Mouse (Mus musculus) heart, postnatal 4 days (tissue): ENCODE results near the gene Plekha5. TPM values are rescaled to one million over a fixed set of nuclear protein-coding genes. Genes with fewer than 3 reads are reported as not detected.

Experiments used
- DNase-seq: peaks from one replicate; pipeline ENCODE4 v3.0.0; 2021
- total RNA-seq, 2 experiments: library from RNA; stranded (reverse); gene quantifications; 2 replicates each; pipeline ENCODE4 v1.2.3; 2021

Plekha5 gene
- total RNA-seq, 2 experiments from 2014 or later, result 39.4 to 42.6 TPM

DNA sequence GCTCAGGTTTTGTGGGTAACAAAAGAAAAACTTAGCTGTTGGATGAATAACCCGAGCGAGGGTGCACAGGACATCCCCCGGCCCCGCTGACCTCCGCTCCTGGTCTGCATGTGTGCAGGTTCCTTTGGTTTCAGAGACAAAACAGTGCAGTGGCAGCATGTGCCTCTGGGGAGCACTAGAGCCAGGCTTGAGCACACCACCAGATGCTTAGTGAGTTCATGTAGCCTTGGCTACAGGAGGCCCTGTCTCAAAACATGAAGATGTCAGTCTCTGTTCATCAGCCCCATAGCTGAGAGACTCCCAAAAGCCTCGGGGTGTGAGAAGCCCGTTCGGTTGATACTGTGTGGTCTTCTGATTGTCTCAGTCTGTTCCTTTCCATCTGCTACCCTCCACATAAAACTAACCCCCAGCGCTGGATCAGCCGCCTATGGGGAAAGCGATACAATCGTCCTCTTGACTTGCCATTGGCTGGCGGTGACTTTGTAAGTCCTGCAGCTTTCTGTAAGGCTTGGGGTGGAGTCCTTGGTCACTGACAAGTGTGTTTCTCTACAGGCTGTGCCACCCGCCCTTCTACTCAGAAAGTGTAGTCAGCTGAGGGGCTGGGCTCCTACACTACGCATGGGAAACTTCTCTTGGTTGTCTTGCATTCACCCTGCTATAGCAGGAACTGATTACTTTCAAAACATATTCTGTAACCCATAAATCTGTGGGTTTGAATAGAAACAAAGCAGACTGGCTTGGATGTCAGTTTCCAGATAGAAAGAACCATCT lies 32.7 kb downstream of the Plekha5 start:
- no peak for DNase-seq

DNA sequence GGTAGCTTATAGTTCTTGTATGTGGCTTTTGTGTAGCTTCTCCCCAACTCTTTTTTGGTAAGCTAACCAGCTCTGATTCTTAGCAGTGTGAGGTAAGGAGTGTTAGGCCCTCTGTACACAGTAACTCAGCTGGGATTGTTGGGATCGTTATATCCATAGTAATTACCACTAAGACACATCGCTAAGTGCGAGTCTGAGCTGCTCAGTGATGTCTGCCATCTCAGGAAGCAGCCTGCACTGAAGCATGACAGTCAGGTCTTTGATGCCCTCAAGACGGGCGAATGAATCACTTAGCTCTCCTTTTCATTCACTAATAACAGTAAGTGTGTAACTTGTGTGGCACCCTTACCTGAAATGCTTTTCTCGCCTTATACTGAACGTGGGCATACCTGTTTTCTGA lies 36.5 kb downstream of the Plekha5 start:
- no peak for DNase-seq

DNA sequence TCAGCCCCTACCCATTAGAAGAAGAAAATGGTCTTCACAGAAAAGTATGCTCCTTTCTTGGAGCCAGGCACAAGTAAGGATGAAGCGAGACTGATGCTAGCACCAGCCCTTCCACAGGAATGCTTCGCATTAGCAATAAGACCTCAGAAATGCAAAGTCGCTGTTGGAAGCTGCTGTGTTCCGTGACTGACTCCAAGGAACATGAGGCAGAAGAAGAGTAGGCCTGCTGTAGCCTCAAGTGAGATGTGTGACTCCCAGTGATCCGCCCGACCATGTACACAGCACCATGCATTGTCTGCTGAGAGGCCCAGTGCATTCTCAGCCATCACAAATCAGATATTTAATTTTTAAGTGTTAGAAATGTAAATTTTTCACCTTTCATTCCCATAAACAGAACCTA lies 41.0 kb downstream of the Plekha5 start:
- no peak for DNase-seq

- DNase-seq, result no peak
Observed at GRCm38 (mm10) chr6:140465946-140466646, 42.2 kb downstream of the Plekha5 start.

- DNase-seq, result no peak
Observed at GRCm38 (mm10) chr6:140466841-140467240, 43.0 kb downstream of the Plekha5 start.

GRCm38 (mm10) chr6:140467851-140468250 lies 44.0 kb downstream of the Plekha5 start:
- DNase-seq, result no peak

- no peak for DNase-seq
Observed at GRCm38 (mm10) chr6:140469791-140470190, 45.9 kb downstream of the Plekha5 start.

DNA sequence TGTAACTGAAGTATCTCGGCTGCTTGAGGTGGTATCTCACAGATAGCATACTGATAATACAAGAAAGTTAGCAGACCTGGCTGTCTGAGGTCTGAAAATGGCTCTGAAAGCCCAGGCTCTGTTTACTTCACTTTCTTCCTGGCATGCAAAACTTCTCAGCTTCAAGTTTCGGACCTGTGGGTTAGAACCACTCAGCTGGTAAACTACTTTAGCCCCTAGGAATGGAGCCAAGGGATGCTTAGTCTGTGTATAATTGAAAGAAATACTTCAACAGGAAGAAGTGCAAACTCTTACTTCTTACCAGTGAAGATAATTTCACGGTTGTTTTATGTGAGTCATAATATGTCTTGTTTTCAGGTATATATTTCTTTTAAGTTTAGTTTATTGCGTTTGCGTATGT lies 47.9 kb downstream of the Plekha5 start:
- DNase-seq, result no peak

DNA sequence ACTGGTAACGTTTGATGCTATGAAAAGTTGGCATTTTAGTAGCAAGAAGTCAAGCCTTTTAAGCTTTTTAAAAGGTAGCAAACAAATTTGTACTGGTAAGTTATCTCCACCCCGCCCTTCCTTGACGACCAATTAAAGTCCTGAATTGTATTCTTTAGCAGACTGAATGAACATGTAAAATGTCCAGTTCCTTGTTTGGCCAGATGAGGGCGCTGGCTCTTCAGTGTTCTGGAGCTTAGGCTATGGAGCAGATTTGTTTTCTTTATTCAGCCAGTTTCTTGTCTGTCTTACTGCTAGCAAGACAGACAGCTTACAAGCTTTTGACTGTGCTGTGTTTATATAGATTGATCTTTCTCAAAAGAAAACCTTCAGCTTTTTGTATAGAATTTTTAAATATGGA lies 48.5 kb downstream of the Plekha5 start:
- peak; percentile 80 for DNase-seq

GRCm38 (mm10) chr6:140475393-140476087 lies 51.7 kb downstream of the Plekha5 start:
- no peak for DNase-seq

GRCm38 (mm10) chr6:140476981-140477380 lies 53.1 kb downstream of the Plekha5 start:
- DNase-seq, result no peak

DNA sequence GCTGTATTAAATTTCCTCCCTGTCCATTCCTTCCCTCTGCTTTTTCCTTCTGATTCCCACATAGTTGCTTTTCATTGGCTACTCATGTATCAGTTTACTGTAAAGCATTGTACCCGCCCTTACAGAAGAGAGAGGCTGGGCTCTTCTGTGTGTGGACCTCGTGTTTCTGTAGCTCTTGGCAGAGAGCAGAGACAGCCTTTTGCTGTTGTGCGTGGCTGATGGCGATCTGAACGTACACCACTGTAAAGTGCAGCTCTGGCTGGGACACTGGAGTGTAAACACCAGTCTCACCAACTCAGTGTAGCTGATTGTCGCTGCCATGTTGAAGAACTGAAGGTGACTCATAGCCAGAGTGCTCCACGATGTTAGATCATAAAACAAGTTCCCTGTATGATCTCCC lies 54.2 kb downstream of the Plekha5 start:
- no peak for DNase-seq

DNA sequence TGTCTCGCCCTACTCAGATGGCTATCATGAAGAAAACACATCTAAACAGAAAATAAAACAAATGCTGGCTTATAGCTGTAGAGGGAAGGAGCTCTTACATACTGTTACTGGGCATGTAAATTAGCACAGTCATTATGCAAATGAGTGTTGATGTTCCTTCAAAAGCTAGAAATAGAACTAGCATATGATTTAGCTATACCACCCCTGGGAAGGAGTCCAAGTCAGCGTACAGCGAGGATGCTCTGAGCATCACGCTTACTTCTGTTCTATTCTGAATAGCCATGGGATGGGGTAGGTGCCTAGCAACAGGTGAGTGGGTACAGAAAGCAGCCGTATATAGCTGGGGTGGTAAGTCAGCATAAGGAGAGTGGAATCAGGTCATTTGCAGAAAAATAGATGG lies 55.1 kb downstream of the Plekha5 start:
- no peak for DNase-seq

DNA sequence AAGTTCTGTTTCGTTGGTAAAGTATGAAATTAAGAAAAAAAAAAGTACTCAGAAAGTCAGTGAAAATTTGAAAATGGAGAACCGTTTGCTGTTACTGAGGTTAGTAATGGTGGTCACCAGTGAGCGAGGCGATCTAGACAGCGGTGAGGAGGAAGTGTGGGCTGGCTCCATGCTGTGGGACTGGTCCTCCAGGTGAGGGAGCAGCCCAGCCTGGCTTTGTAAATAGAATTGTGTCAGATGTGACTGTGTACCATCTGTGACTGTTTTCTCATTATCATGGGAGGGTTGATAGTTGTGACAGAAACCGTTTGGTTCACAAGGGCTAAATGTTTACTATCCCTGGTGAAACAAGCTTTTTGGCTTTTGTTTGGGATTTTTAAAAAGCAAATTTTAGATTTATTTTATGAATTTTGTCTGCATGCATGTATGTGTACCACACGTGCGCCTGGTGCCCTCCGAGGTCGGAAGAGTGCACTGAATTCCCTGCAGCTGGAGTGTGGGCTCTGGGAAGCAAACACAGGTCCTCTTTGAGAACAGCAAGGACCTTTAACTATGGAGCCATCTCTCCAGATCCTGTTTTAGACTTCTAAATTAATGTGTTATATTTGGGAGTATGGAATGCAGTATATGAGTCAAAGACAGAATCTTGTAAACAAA lies 56.7 kb downstream of the Plekha5 start:
- no peak for DNase-seq

GRCm38 (mm10) chr6:140481701-140482460 lies 58.0 kb downstream of the Plekha5 start:
- peak; percentile 88 for DNase-seq

DNA sequence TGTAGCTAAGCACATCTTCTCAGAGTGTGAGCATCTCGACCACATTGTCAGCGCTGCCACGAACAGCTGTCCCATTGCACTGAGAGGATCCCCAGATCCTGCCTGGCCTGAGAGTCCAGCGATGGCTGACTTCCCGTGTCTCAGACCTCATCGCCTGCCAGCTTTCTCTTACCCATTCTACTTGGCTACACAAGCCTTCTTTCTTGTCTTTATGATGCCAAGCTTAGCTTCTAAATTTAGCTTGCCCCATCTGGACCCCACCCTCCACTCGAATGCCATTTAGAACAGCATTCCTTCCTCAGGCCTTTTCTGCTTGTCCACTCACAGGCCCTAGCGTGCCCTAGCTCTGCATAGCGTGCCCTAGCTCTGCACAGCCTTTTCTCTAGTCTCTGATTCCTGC lies 60.3 kb downstream of the Plekha5 start:
- peak; percentile 48 for DNase-seq

DNA sequence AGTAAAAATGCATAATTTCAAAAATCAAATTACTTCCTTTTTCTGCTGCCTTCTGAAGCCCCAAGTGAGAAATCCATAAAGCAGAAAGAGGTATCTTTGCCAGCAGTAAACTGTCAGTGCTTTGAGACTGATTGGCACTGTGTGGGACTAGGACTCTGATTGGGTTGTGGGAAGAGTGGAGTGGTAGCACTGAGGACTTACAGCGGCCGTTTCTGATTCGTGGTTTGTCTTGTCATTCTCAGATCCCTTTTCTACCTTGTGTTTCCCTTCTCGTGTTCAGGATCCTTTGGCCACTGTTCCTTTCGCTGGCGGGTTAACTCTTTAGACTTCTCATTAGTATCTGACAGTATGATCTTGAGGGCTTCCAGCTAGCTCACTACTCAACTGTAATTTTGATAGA lies 61.8 kb downstream of the Plekha5 start:
- DNase-seq, result no peak

- DNase-seq, result no peak
Observed at GRCm38 (mm10) chr6:140486685-140487084, 62.8 kb downstream of the Plekha5 start.

DNA sequence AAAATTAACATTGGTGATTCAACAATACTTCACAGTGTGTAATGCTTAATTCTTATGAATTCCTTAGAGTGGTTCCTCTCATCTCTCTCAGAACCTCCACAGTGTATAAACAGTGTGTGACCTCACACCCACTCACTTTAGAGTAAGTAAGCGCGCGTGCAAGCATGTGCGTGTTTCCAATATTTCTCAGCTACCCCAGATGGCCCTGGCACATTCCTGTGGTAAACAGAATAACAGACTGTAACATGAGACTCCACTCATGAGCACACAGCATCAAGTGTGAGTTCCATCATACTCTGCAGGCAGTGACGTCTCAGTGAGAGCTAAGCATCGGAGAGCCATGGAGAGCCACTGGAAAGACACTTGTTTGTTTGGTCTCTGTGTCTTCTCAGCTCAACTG lies 63.6 kb downstream of the Plekha5 start:
- no peak for DNase-seq

- no peak for DNase-seq
Observed at GRCm38 (mm10) chr6:140488673-140489072, 64.8 kb downstream of the Plekha5 start.

DNA sequence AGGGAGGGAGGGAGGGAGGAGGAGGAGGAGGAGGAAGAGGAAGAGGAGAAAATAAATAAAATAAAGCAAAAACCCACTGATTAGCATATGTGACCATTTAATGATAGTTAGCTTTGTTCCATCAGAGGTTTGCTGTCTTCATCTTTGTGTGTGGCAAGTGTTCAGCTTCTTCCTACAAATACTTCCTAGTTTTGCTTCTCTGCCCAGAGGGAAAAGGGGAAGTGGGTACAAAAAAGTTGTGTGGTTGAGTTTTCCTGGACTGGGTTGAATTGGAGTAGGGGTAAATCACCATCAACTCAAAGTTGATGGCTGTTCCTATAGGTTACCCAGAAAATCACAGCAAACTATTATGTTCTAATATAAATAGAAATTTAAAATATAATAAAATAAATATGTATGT lies 65.7 kb downstream of the Plekha5 start:
- DNase-seq, result no peak

DNA sequence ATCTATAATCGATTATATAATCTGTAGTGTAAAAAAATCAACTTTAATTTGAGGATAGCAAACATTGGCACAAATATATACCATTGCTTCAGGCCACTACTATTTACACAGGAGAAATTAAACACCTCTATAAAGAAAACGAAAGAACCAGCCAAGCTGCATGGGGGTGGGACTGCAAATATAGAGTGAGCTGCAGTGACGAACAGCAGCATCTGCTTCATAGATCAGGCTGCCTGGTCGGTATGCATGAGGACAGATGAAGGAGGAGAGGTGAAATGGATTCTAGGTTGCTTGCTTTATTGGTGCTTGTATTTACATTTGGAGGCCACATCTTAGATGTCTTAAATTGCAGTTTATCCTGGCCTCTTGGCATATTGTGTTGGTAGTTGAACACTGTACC lies 66.4 kb downstream of the Plekha5 start:
- no peak for DNase-seq
